Mouse (Mus musculus): Measurements from ENCODE around the gene Iqck. TPM values are rescaled to one million over a fixed set of nuclear protein-coding genes. Genes with fewer than 3 reads are reported as not detected.

Iqck gene
- polyA plus RNA-seq (2014; fragmentation: Illumina TruSeq; extraction: RNeasy Lipid Tissue Mini Kit (QIAGEN cat#74804); ENCODE audit: low replicate concordance), result 0.89 TPM

GRCm38 (mm10) chr7:118855171-118855876 lies at the start of gene Iqck:
Gene Iqck, plus strand, starts transcription at chr7:118855752.

GRCm38 (mm10) chr7:118855877-118856304 lies 339 bp downstream of the Iqck start, which contains the start of gene Knop1:
Gene Knop1, minus strand, starts transcription at chr7:118856254.

GRCm38 (mm10) chr7:118995007-118995406 lies 139.5 kb downstream of the Iqck start, which contains the start of gene Gprc5b:
Gene Gprc5b, minus strand, starts transcription at chr7:118995211.

Other genes starting within 250 kb of the Iqck start
- gene Gde1, start 150.0 kb upstream of the Iqck start, polyA plus RNA-seq (2014; fragmentation: Illumina TruSeq; extraction: RNeasy Lipid Tissue Mini Kit (QIAGEN cat#74804); ENCODE audit: low replicate concordance), result 265 TPM
- 13.6 TPM for gene Ccp110, start 143.2 kb upstream of the Iqck start, polyA plus RNA-seq (2014; fragmentation: Illumina TruSeq; extraction: RNeasy Lipid Tissue Mini Kit (QIAGEN cat#74804); ENCODE audit: low replicate concordance)
- gene Vps35l, start 115.5 kb upstream of the Iqck start, polyA plus RNA-seq (2014; fragmentation: Illumina TruSeq; extraction: RNeasy Lipid Tissue Mini Kit (QIAGEN cat#74804); ENCODE audit: low replicate concordance), result 5.0 TPM
- 23.2 TPM for gene Knop1, start 502 bp downstream of the Iqck start, polyA plus RNA-seq (2014; fragmentation: Illumina TruSeq; extraction: RNeasy Lipid Tissue Mini Kit (QIAGEN cat#74804); ENCODE audit: low replicate concordance)
- gene Gprc5b, start 139.5 kb downstream of the Iqck start, polyA plus RNA-seq (2014; fragmentation: Illumina TruSeq; extraction: RNeasy Lipid Tissue Mini Kit (QIAGEN cat#74804); ENCODE audit: low replicate concordance), result 0.45 TPM